Mouse (Mus musculus): ENCODE data around the gene Cerkl.

Cerkl gene

DNA sequence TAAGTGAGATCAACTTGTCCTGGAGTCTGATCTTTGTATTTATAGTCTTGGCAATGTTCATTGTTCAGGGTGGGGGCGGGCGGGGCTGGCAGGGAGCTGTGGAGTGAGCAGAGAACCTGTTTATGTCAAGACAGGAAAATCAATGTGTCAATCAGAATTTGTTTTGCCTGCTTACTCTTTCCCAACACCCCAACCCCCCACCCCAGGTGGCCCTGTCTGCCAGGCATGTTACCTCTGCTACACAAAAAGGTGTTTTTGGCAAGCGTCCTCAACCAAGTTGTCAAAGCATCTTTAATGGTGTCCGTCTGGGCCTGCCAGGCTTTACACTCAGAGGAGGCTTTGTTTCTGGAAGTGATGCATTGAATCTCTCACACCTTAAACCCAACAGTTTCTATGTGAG is 141.5 kb downstream of the Cerkl start:
- DNase-seq (ENCODE audit: low spot score) = no peak

DNA sequence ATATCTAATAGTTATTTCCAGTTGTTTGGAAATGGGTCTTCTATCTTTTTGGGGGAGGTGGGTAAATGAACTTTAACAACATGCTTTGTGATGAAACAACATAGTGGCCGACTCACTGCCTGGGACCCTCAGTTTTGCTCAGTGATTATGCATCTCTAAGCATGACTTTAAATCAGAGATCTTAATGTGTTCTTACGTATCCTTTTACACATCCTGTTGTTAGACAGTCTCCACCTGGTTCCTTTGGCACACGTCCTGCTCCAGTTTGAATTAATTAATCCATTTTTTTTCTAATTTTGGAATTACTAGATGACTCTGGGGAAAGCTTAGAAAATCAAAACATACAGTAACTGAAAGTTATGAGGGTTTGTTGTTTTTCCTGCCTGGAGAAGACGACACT is 144.1 kb downstream of the Cerkl start:
- no peak for DNase-seq (ENCODE audit: low spot score)

DNA sequence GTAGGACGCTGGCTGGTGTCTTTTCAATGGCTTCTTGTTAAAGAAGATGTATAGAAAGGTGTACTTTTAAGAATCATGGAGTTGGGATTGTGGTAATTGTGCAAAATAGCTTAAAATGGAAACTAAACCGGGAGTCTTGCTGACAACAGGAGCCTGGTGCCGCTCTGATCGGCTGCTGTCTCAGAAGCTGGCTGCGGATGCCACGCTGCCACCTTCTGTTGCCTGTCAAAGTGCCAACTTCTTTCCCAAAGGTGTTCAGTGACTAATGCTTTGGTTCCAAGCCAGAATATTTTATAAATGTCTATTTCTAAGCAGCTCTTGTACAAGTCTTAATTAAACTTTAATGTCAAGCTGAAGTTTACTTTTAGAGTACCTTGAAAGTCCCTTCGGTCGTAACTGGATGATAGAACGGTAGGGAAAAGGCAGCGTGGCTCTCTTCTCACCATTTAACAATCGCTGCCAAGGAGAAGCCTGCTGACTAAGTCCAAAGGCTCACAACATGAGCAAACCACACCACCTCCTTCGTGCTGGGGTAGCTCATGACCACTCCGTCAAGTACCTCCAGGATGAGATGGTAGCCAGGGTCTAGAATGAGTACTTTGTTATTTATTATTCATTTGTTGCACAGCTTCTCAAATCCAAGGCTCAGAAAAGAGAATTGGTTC is 147.0 kb downstream of the Cerkl start:
- no peak for DNase-seq (ENCODE audit: low spot score)

DNA sequence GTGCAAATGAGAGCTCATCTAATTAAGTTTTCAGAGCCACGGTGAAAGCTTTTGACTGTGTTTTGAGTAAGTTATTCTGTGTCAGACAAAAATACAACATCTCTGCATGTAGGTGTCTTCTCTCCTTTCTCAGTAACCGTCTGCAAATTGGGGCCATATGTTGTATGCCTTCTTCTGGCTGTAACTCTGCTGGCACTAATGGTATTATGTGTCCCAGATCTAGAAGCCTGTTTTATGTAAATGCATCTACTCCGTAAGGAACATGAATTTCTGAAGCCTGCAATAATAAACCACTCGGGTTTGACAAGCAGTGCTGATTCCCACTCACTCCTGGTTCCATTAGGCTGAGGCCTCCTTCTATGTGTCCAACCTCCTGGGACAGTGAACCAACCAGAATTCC is 149.0 kb downstream of the Cerkl start:
- no peak for DNase-seq (ENCODE audit: low spot score)

DNA sequence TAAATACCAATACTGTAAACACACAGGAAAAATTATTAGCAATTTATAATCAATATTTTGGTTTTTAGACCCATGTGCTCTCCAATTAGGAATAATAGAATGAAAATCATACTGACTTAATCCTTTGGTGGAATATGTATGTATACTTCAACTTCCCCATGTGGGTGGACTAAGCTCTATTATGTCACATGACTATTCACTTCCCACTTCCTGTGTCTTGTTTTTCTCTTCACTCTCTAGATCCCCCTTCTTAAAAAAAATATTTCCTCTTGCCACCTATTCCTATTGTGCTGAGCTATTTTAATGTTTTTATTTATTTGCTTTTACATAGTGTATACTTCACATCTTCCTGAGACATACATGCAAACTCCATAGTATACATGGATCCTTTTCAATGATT is 154.2 kb downstream of the Cerkl start:
- DNase-seq (ENCODE audit: low spot score) = no peak

DNA sequence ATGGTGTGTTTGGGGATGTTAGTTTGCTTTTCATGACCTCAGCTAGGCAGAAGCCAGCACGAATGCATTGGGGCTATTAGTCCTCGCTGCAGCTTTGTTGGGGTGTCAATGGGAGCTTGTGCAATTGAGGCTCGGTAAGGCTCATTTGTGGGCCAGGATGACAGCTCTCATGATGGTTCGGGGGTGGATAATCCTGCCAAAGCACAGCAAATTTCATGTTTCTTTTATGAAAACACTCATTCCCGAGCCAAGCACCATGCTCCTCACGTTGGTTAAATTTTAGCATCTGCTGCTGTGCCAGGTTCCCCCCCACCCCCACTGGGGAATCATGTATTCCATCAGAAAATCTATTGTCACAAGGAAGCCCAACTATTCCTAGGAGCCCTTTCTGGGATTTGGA is 164.2 kb downstream of the Cerkl start:
- no peak for DNase-seq (ENCODE audit: low spot score)

DNA sequence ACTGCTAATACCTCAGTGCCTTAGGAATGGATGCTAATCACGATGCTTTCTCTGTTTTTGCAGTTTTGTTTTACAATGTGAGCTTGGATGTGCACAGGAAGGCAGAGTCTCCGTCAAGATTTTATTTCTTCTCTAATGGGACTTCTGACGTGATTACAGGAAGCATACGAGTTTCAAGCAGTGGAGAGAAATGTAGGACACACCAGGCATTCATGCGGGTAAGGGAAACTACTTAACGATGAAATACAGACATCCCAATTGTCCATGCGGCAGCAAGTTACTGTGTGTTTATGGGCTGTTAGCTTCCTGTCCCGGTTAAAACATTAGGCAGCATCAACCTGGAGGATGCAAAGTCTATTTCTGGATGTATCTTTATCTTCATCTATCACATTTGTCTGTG is 164.7 kb downstream of the Cerkl start:
- no peak for DNase-seq (ENCODE audit: low spot score)

DNA sequence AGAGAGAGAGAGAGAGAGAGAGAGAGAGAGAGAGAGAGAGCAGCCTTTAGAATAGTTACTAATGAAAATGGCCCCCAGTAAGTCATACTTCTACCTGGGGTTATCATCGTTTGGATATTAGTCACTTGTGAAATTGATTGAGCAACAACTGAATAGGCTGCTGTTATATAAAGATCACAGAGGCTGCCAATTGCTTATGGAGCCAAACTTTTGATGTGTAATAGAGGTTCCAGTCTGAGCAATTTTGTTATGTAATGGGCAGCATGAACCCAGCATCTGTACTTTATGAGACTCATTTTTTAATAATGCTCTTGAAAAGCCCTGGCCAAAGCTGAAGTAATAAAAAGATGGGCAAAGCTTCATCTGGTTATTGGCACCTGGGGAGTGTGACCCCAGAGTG is 166.4 kb downstream of the Cerkl start:
- no peak for DNase-seq (ENCODE audit: low spot score)

DNA sequence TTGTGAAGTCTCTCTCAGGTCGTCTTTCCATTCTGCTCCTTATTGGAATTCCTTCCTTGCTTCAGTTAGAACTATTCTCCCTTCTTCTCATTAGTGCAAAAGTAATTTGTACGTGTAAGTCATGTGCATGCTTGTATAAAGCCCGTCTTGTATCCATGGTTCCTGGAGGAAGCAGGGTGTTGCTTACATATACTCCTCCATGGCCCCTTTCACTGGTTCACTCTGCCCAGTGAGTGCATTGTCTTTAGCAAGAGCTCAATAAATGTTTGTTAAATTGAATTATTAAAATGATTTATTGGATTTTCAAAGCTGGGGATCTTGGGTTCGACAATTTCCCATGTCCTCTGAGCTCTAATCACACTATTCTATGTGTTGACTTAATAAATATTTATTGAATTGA is 172.4 kb downstream of the Cerkl start:
- DNase-seq (ENCODE audit: low spot score) = no peak

Data from spleen, adult 12 weeks (tissue).